Mouse (Mus musculus) megakaryocyte, adult 5-6 weeks (primary cell): ENCODE results near the gene Defa21. TPM values are rescaled to one million over a fixed set of nuclear protein-coding genes. Genes with fewer than 3 reads are reported as not detected.
"Not testable (repeated sequence)": the region's sequence is repeated elsewhere in the genome, so short reads cannot be mapped to it uniquely, and the experiment has no call there.

Experiments
- ATAC-seq: 2 replicates; pipeline ENCODE4 v1.8.0; 2016; ENCODE audit warnings: mild to moderate bottlenecking, inconsistent platforms; ENCODE audit not compliant: poor library complexity, severe bottlenecking
- total RNA-seq, 2 experiments: library from RNA; stranded (forward) in 1 of 2; stranded (reverse) in 1 of 2; fragments of 153-499, 151-499 nt in 1 of 2; fragments of 221-1000, 200-1000 nt in 1 of 2; gene quantifications; 2 replicates each; pipeline versions ENCODE4 v1.2.3 to v1.2.4; 2015 to 2017

Gene Defa21
- not detected in 2 replicates for total RNA-seq (2015)
- total RNA-seq (2017) = not detected in 2 replicates

- not testable (repeated sequence) for ATAC-seq
These were observed at the start of gene Defa21 for GRCm38 (mm10) chr8:21025245-21025644. Gene Defa21, plus strand, starts transcription at chr8:21025545.

- no peak for ATAC-seq
These were observed 45.5 kb upstream of the Defa21 start for GRCm38 (mm10) chr8:20979846-20980245.

- not testable (repeated sequence) for ATAC-seq
These were observed 31.3 kb upstream of the Defa21 start for GRCm38 (mm10) chr8:20994042-20994441.

GRCm38 (mm10) chr8:20996776-20997175 is 28.6 kb upstream of the Defa21 start:
- no peak for ATAC-seq

GRCm38 (mm10) chr8:20997291-20997690 is 28.1 kb upstream of the Defa21 start:
- ATAC-seq = no peak

GRCm38 (mm10) chr8:21001171-21001570 is 24.2 kb upstream of the Defa21 start:
- no peak for ATAC-seq

- ATAC-seq = no peak
These were observed 18.5 kb upstream of the Defa21 start for GRCm38 (mm10) chr8:21006801-21007200.

- not testable (repeated sequence) for ATAC-seq
These were observed 16.8 kb upstream of the Defa21 start for GRCm38 (mm10) chr8:21008578-21008977.

GRCm38 (mm10) chr8:21010548-21010947 is 14.8 kb upstream of the Defa21 start:
- not testable (repeated sequence) for ATAC-seq

- ATAC-seq = not testable (repeated sequence)
These were observed 29.4 kb downstream of the Defa21 start, which contains the start of gene Defa23 for GRCm38 (mm10) chr8:21054747-21055146. Gene Defa23, plus strand, starts transcription at chr8:21055047.

GRCm38 (mm10) chr8:21064738-21065137 is 39.4 kb downstream of the Defa21 start, which contains the start of gene Defa35:
Gene Defa35, plus strand, starts transcription at chr8:21065038.
- ATAC-seq = not testable (repeated sequence)

Other genes starting within 250 kb of the Defa21 start
- not detected in 2 replicates for gene Defb33, start 132.9 kb upstream of the Defa21 start, total RNA-seq (2015)
- gene Defb33, start 132.9 kb upstream of the Defa21 start, total RNA-seq (2017) = not detected in 2 replicates
- not detected in 2 replicates for gene Gm15056, start 122.9 kb upstream of the Defa21 start, total RNA-seq (2015)
- not detected in 2 replicates for gene Gm15056, start 122.9 kb upstream of the Defa21 start, total RNA-seq (2017)
- not detected in 2 replicates for gene Gm6040, start 103.5 kb upstream of the Defa21 start, total RNA-seq (2015)
- gene Gm6040, start 103.5 kb upstream of the Defa21 start, total RNA-seq (2017) = not detected in 2 replicates
- gene AY761185, start 80.8 kb upstream of the Defa21 start, total RNA-seq (2015) = not detected in 2 replicates
- gene AY761185, start 80.8 kb upstream of the Defa21 start, total RNA-seq (2017) = not detected in 2 replicates
- not detected in 2 replicates for gene Defa23, start 29.5 kb downstream of the Defa21 start, total RNA-seq (2015)
- gene Defa23, start 29.5 kb downstream of the Defa21 start, total RNA-seq (2017) = not detected in 2 replicates
- not detected in 2 replicates for gene Defa35, start 39.5 kb downstream of the Defa21 start, total RNA-seq (2015)
- not detected in 2 replicates for gene Defa35, start 39.5 kb downstream of the Defa21 start, total RNA-seq (2017)
- gene Defa25, start 58.9 kb downstream of the Defa21 start, total RNA-seq (2015) = not detected in 2 replicates
- not detected in 2 replicates for gene Defa25, start 58.9 kb downstream of the Defa21 start, total RNA-seq (2017)
- not detected in 2 replicates for gene Gm14851, start 70.5 kb downstream of the Defa21 start, total RNA-seq (2015)
- gene Gm14851, start 70.5 kb downstream of the Defa21 start, total RNA-seq (2017) = not detected in 2 replicates
- gene Defa30, start 109.1 kb downstream of the Defa21 start, total RNA-seq (2015) = not detected in 2 replicates
- gene Defa30, start 109.1 kb downstream of the Defa21 start, total RNA-seq (2017) = not detected in 2 replicates
- gene Defa22, start 136.7 kb downstream of the Defa21 start, total RNA-seq (2015) = not detected in 2 replicates
- gene Defa22, start 136.7 kb downstream of the Defa21 start, total RNA-seq (2017) = not detected in 2 replicates
- gene Defa31, start 166.1 kb downstream of the Defa21 start, total RNA-seq (2015) = not detected in 2 replicates
- gene Defa31, start 166.1 kb downstream of the Defa21 start, total RNA-seq (2017) = not detected in 2 replicates
- not detected in 2 replicates for gene Gm15293, start 176.0 kb downstream of the Defa21 start, total RNA-seq (2015)
- gene Gm15293, start 176.0 kb downstream of the Defa21 start, total RNA-seq (2017) = not detected in 2 replicates
- not detected in 2 replicates for gene Gm15292, start 224.2 kb downstream of the Defa21 start, total RNA-seq (2015)
- gene Gm15292, start 224.2 kb downstream of the Defa21 start, total RNA-seq (2017) = not detected in 2 replicates